Mouse (Mus musculus): Measurements from ENCODE around the gene Pes1. TPM values are rescaled to one million over a fixed set of nuclear protein-coding genes. Genes with fewer than 3 reads are reported as not detected.
"Not testable (repeated sequence)": the region's sequence is repeated elsewhere in the genome, so short reads cannot be mapped to it uniquely, and the experiment has no call there.

The Pes1 gene
- polyA plus RNA-seq, 1 experiment from 2014 or later, result 55.2 TPM

DNA sequence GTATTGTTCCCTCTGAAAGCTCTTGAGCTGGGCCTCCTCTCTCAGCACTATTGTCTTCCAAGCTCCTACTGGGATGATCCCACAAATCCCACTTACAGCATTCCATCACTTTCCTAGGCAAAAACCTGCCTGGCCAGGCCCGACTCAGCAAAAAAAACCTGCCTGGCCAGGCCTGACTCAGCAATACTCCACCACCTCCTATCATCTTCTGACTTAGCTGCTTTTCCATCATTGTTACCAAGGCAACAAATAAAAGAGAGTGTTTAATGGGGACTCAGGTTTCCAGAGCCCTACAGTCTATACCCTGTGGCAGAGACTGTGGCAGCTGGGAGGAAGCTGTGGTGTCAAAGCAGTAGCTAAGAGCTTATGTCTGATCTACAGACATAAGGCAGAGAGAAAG lies 48.8 kb downstream of the Pes1 start:
- DNase-seq (ENCODE audit: low spot score) (no peak), ATAC-seq (no peak)
- no peaks in the 10 kb centered on the region for H3K9me3 ChIP-seq (replicated peaks; ENCODE audit: control insufficient read depth, low read length)
- 50% methylated on average over 1 of the region's 1 CpGs for WGBS
- no peaks in the 10 kb centered on the region for H3K4me1 ChIP-seq (ENCODE audit: control insufficient read depth, insufficient read depth, low read length)
- no peak overlapping the region for H3K27ac ChIP-seq (ENCODE audit: low read depth, low read length)
- no peaks in the 10 kb centered on the region for H3K36me3 ChIP-seq (ENCODE audit: control insufficient read depth, insufficient read depth, low read length)
- H3K4me3 ChIP-seq (ENCODE audit: low read depth, low read length), result no peak overlapping the region
- H3K27me3 ChIP-seq (replicated peaks; ENCODE audit: control insufficient read depth, insufficient read depth, low read length), result no peaks in the 10 kb centered on the region
- no peak overlapping the region for H3K9ac ChIP-seq (ENCODE audit: low read length)
- H3K4me2 ChIP-seq (ENCODE audit: low read length), result no peak overlapping the region

DNA sequence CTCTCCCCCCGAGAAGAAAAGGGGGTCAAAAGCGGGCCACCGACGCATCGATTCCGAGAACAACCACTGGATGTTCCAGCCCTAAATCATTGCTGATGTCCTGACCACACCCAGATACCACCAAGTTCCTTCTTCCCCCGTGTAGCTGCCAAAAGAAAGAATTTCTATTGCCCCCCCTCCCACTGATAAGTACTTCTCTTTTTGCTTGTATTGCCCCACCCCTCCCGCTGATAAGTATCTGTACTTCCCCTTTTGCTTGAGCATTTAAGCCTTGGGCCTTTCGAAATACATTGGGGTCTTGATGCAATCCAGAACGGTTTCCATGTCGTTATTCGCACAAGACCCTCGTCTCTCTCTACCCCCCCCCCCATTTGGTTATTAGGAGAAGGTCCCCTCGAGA lies 52.0 kb downstream of the Pes1 start:
- H3K9ac ChIP-seq (ENCODE audit: low read length); H3K4me3 ChIP-seq (ENCODE audit: low read depth, low read length); DNase-seq (ENCODE audit: low spot score); H3K27me3 ChIP-seq (replicated peaks; ENCODE audit: control insufficient read depth, insufficient read depth, low read length); H3K9me3 ChIP-seq (replicated peaks; ENCODE audit: control insufficient read depth, low read length); ATAC-seq; H3K4me2 ChIP-seq (ENCODE audit: low read length); H3K4me1 ChIP-seq (ENCODE audit: control insufficient read depth, insufficient read depth, low read length); H3K36me3 ChIP-seq (ENCODE audit: control insufficient read depth, insufficient read depth, low read length); H3K27ac ChIP-seq (ENCODE audit: low read depth, low read length): not testable (repeated sequence)
- 91% methylated on average over 14 of the region's 14 CpGs for WGBS

DNA sequence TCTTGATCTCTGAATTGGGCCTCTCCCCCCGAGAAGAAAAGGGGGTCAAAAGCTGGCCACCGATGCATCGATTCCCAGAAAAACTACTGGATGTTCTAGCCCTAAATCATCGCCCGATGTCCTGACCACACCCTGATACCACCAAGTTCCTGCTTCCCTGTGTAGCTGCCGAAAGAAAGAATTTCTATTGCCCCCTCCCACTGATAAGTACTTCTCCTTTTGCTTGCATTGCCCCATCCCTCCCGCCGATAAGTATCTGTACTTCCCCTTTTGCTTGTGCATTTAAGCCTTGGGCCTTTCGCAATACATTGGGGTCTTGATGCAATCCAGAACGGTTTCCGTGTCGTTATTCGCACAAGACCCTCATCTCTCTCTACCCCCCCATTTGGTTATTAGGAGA lies 58.3 kb downstream of the Pes1 start:
- H3K9ac ChIP-seq (ENCODE audit: low read length); DNase-seq (ENCODE audit: low spot score); H3K4me2 ChIP-seq (ENCODE audit: low read length); ATAC-seq; H3K27me3 ChIP-seq (replicated peaks; ENCODE audit: control insufficient read depth, insufficient read depth, low read length); H3K36me3 ChIP-seq (ENCODE audit: control insufficient read depth, insufficient read depth, low read length); H3K9me3 ChIP-seq (replicated peaks; ENCODE audit: control insufficient read depth, low read length); H3K27ac ChIP-seq (ENCODE audit: low read depth, low read length); H3K4me3 ChIP-seq (ENCODE audit: low read depth, low read length); H3K4me1 ChIP-seq (ENCODE audit: control insufficient read depth, insufficient read depth, low read length): not testable (repeated sequence)
- WGBS, result 91% methylated on average over 13 of the region's 13 CpGs

DNA sequence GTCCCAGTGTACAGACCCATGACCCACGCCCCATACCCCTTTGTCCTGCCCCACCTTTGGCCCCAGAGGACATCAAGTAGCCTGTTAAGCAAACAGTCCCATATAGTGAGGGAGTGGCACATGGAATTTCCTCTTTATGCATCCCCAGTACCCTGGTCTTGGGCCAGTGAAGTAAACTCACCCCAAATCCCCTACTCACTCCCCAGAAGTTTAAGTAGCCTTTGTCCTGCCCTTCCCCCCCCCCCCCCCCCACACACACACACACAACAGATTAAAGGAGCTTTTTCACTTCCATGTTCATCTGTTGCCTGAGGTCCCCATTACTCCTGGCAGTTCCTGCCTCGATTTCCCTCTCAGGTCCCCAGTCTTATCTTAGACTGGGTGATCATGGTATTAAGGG lies 59.5 kb downstream of the Pes1 start:
- WGBS, result 58% methylated on average over 2 of the region's 2 CpGs
- H3K27ac ChIP-seq (ENCODE audit: low read depth, low read length), result no peak overlapping the region
- no peaks in the 10 kb centered on the region for H3K4me1 ChIP-seq (ENCODE audit: control insufficient read depth, insufficient read depth, low read length)
- no peak overlapping the region for H3K4me2 ChIP-seq (ENCODE audit: low read length)
- H3K36me3 ChIP-seq (ENCODE audit: control insufficient read depth, insufficient read depth, low read length), result no peaks in the 10 kb centered on the region
- H3K27me3 ChIP-seq (replicated peaks; ENCODE audit: control insufficient read depth, insufficient read depth, low read length), result no peaks in the 10 kb centered on the region
- no peak overlapping the region for H3K9ac ChIP-seq (ENCODE audit: low read length)
- H3K9me3 ChIP-seq (replicated peaks; ENCODE audit: control insufficient read depth, low read length), result no peaks in the 10 kb centered on the region
- H3K4me3 ChIP-seq (ENCODE audit: low read depth, low read length), result no peak overlapping the region
- ATAC-seq (no peak), DNase-seq (ENCODE audit: low spot score) (no peak)

DNA sequence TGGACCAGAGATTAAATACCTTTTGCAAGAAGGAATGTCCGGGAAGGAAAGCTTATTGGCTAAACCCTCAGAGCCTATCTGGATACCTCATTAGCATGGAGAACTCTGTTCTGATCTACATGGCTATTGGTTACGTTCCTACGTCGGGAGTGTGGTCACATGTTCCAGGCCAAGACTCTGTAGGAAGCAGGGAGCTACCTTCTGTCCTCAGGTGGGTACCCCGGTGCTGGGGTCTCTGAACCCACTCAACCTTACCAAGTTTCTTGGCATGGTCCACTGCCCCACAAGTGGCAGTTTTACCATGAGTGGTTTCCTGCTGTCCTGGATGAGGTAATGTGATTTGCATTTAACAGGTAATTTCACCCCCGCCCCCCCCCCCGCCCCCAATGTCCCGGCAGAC lies 63.3 kb downstream of the Pes1 start:
- Histone ChIP-seq H3K4me2 (ENCODE audit: low read length) (no peak overlapping the region), H3K27me3 (replicated peaks; ENCODE audit: control insufficient read depth, insufficient read depth, low read length) (no peaks in the 10 kb centered on the region), H3K4me1 (ENCODE audit: control insufficient read depth, insufficient read depth, low read length) (no peaks in the 10 kb centered on the region), H3K4me3 (ENCODE audit: low read depth, low read length) (no peak overlapping the region), H3K27ac (ENCODE audit: low read depth, low read length) (no peak overlapping the region), H3K9me3 (replicated peaks; ENCODE audit: control insufficient read depth, low read length) (no peaks in the 10 kb centered on the region), H3K36me3 (ENCODE audit: control insufficient read depth, insufficient read depth, low read length) (no peaks in the 10 kb centered on the region), H3K9ac (ENCODE audit: low read length) (no peak overlapping the region)
- DNase-seq (ENCODE audit: low spot score) (no peak), ATAC-seq (no peak)
- WGBS, result 83% methylated on average over 8 of the region's 8 CpGs

DNA sequence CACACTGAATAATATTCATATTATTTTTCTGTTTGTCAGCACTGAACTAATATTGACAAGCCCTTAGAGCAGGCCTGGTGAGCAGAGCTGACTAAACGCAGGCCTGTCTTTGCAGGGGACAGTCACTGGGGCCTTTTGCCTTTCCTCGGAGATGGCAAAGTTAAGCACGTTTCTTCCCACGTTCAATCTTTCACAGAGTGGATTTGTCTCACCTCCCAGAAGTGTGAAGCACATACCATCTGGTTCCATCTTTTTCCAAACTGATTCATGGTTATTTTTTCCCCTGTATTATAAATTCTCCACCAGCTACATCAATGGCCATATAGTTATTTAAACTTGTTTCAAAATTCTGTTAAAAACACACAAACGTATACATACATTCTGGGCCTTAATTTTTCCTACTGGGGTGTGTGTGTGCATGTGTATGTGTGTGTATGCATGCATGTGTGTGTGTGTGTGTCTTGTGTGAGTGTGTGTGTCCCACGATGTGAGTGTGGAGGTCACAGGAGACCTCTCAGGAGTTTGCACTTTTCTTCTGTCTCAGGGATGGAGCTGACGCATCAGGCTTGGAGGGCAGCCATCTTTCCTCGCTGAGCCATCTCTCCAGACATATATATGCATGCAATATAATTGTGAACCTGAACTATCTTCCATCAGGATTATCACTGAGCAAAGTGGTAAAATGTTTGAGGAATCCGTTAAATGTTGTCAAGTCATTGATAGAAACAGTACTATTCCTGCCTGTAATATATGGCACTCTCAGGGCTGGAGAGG lies 64.0 kb downstream of the Pes1 start:
- no peaks in the 10 kb centered on the region for H3K9me3 ChIP-seq (replicated peaks; ENCODE audit: control insufficient read depth, low read length)

DNA sequence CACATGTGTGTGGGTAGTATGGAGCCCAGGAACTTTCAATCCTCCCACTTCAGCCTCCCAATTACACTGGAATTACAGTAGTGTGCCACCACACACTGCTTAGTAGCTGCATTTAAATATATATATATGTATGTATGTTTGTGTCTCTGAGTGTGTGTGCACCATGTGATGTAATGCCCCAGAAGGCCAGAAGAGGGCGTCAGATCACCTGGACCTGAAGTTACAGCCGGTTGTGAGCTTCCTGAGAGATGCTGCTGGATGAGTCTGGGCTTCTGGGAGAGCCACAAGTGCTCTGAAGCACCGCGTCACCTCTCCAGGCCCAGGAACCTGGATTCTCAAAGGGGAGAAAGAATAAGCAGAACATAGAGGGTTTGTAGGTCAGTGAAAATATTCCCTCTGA lies 65.6 kb downstream of the Pes1 start:
- Histone ChIP-seq H3K9ac (ENCODE audit: low read length) (no peak overlapping the region), H3K4me1 (ENCODE audit: control insufficient read depth, insufficient read depth, low read length) (no peaks in the 10 kb centered on the region), H3K36me3 (ENCODE audit: control insufficient read depth, insufficient read depth, low read length) (no peaks in the 10 kb centered on the region), H3K27me3 (replicated peaks; ENCODE audit: control insufficient read depth, insufficient read depth, low read length) (no peaks in the 10 kb centered on the region), H3K4me2 (ENCODE audit: low read length) (no peak overlapping the region), H3K27ac (ENCODE audit: low read depth, low read length) (no peak overlapping the region), H3K9me3 (replicated peaks; ENCODE audit: control insufficient read depth, low read length) (no peaks in the 10 kb centered on the region), H3K4me3 (ENCODE audit: low read depth, low read length) (no peak overlapping the region)
- 72% methylated on average over 4 of the region's 4 CpGs for WGBS
- DNase-seq (ENCODE audit: low spot score) (no peak), ATAC-seq (no peak)

More for the DNA sequence above, 64.0 kb downstream of the Pes1 start:
- Histone ChIP-seq H3K9ac (ENCODE audit: low read length) (no peak overlapping the region), H3K4me2 (ENCODE audit: low read length) (no peak overlapping the region), H3K4me3 (ENCODE audit: low read depth, low read length) (no peak overlapping the region), H3K27ac (ENCODE audit: low read depth, low read length) (no peak overlapping the region), H3K27me3 (replicated peaks; ENCODE audit: control insufficient read depth, insufficient read depth, low read length) (no peaks in the 10 kb centered on the region), H3K4me1 (ENCODE audit: control insufficient read depth, insufficient read depth, low read length) (no peaks in the 10 kb centered on the region), H3K36me3 (ENCODE audit: control insufficient read depth, insufficient read depth, low read length) (no peaks in the 10 kb centered on the region)
- 73% methylated on average over 9 of the region's 9 CpGs for WGBS
- DNase-seq (ENCODE audit: low spot score), result peak; percentile 35
- no peak for ATAC-seq

Other genes starting within 250 kb of the Pes1 start
- 7.4 and 11.1 TPM in 2 replicates for gene Osbp2, start 100.1 kb upstream of the Pes1 start, polyA plus RNA-seq (2014; fragmentation: Nextera tagmentation; extraction: Ambion mirVana)
- gene 4921536K21Rik, start 68.9 kb upstream of the Pes1 start, polyA plus RNA-seq (2014; fragmentation: Nextera tagmentation; extraction: Ambion mirVana), result 0.16 and 0.36 TPM in 2 replicates
- gene Dusp18, start 68.7 kb upstream of the Pes1 start, polyA plus RNA-seq (2014; fragmentation: Nextera tagmentation; extraction: Ambion mirVana), result 29.3 and 35.8 TPM in 2 replicates
- 8.0 and 10.6 TPM in 2 replicates for gene Slc35e4, start 49.3 kb upstream of the Pes1 start, polyA plus RNA-seq (2014; fragmentation: Nextera tagmentation; extraction: Ambion mirVana)
- gene Tcn2, start 31.8 kb upstream of the Pes1 start, polyA plus RNA-seq (2014; fragmentation: Nextera tagmentation; extraction: Ambion mirVana), result 19.7 TPM in 2 replicates
- not detected in 2 replicates for gene 4930556J24Rik, start 12.8 kb downstream of the Pes1 start, polyA plus RNA-seq (2014; fragmentation: Nextera tagmentation; extraction: Ambion mirVana)
- 1.6 and 2.0 TPM in 2 replicates for gene Gal3st1, start 19.7 kb downstream of the Pes1 start, polyA plus RNA-seq (2014; fragmentation: Nextera tagmentation; extraction: Ambion mirVana)
- not detected in 2 replicates for gene Sec14l4, start 67.5 kb downstream of the Pes1 start, polyA plus RNA-seq (2014; fragmentation: Nextera tagmentation; extraction: Ambion mirVana)
- 0.52 and 1.1 TPM in 2 replicates for gene Sec14l3, start 100.9 kb downstream of the Pes1 start, polyA plus RNA-seq (2014; fragmentation: Nextera tagmentation; extraction: Ambion mirVana)
- gene Mtfp1, start 131.5 kb downstream of the Pes1 start, polyA plus RNA-seq (2014; fragmentation: Nextera tagmentation; extraction: Ambion mirVana), result 6.7 and 7.8 TPM in 2 replicates
- 1.1 and 1.4 TPM in 2 replicates for gene Sec14l2, start 159.4 kb downstream of the Pes1 start, polyA plus RNA-seq (2014; fragmentation: Nextera tagmentation; extraction: Ambion mirVana)
- 44.3 and 45.5 TPM in 2 replicates for gene Rnf215, start 171.2 kb downstream of the Pes1 start, polyA plus RNA-seq (2014; fragmentation: Nextera tagmentation; extraction: Ambion mirVana)
- 2.4 and 2.9 TPM in 2 replicates for gene Ccdc157, start 196.3 kb downstream of the Pes1 start, polyA plus RNA-seq (2014; fragmentation: Nextera tagmentation; extraction: Ambion mirVana)
- 51.5 and 59.3 TPM in 2 replicates for gene Sf3a1, start 196.4 kb downstream of the Pes1 start, polyA plus RNA-seq (2014; fragmentation: Nextera tagmentation; extraction: Ambion mirVana)
- 13.3 and 18.3 TPM in 2 replicates for gene Tbc1d10a, start 222.8 kb downstream of the Pes1 start, polyA plus RNA-seq (2014; fragmentation: Nextera tagmentation; extraction: Ambion mirVana)